Mouse (Mus musculus) adrenal gland, postnatal 36 days (tissue): ENCODE data around the gene Rcc1l. TPM values are rescaled to one million over a fixed set of nuclear protein-coding genes. Genes with fewer than 3 reads are reported as not detected.

Experiments used
- DNase-seq, 2 experiments: peaks; one replicate each; pipeline ENCODE4 v3.0.0; 2021; ENCODE audit warnings: mixed read lengths in 1 of 2
- total RNA-seq, 2 experiments: library from RNA; stranded (reverse); gene quantifications; 2 replicates each; pipeline ENCODE4 v1.2.3; 2021

Gene Rcc1l
- total RNA-seq, 2 experiments from 2014 or later, result 30.4 to 31.6 TPM

GRCm38 (mm10) chr5:134173206-134173605 lies 3.4 kb downstream of the Rcc1l start:
- DNase-seq, result peak; percentile 50 to 56

DNA sequence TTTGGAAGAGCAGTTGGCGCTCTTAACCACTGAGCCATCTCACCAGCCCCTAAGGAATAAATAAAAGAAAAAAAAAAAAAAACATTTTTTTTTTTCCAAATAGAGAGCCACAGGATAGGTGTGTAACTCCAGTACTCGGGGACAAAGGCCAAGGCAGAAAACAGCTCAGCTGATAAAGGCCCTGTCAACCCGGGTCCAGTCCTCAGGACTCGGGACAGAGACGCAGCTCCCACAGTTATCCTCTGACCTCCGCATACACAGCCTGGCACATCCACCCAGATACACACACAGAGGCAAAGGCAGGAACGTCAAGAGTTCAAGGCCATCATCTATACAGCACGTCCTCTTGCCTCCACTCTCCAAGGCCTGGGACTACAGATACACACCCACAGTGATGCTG lies 6.4 kb downstream of the Rcc1l start:
- no peak for DNase-seq

GRCm38 (mm10) chr5:134169231-134169630 lies 7.3 kb downstream of the Rcc1l start:
- DNase-seq, result no peak

- no peak for DNase-seq
Observed at GRCm38 (mm10) chr5:134168033-134168432, 8.5 kb downstream of the Rcc1l start.

GRCm38 (mm10) chr5:134166642-134167041 lies 9.9 kb downstream of the Rcc1l start:
- no peak for DNase-seq

DNA sequence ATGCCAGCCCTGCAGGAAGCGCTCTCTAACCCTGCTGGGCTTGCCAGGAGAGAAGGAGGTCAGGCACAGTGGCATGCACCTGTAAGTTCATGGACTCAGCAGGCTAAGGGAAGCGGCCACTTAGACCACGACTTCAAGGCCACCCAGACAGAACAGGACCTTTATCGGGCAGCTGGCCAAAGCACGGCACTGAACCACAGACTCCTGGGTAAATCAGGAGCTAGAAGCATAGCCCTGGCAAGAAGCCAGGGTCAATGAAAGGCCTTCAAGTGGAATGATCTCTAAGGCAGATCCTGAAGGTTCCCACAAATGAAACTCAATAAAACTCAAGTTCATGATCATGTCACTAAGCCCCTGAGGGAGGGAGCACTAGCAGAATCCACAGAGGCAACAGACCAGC lies 11.9 kb downstream of the Rcc1l start:
- DNase-seq, result peak; percentile 68 to 79

DNA sequence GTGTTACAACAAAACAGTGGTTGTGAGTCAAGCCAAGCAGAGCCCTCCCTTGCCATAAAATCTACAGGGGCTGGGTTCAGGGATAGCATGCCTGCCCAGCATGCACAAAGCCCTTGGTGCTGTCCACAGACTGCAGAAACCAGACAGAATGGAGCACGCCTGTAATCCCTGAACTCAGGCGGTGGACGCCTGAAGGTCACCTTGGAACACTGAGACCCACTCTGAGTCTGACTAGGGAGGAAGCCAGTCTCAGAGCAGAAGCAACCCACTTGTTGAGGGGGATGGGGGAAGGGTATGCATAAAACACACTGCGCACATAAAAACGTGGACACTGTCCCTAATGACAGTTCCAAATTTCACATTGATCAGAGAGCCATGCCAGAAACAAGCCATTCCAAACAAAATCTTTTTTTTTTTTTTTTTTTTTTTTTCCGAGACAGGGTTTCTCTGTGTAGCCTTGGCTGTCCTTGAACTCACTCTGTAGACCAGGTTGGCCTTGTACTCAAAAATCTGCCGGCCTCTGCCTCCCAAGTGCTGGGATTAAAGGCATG lies 20.6 kb downstream of the Rcc1l start:
- no peak for DNase-seq

- DNase-seq, result no peak
Observed at GRCm38 (mm10) chr5:134151895-134152294, 24.7 kb downstream of the Rcc1l start.

DNA sequence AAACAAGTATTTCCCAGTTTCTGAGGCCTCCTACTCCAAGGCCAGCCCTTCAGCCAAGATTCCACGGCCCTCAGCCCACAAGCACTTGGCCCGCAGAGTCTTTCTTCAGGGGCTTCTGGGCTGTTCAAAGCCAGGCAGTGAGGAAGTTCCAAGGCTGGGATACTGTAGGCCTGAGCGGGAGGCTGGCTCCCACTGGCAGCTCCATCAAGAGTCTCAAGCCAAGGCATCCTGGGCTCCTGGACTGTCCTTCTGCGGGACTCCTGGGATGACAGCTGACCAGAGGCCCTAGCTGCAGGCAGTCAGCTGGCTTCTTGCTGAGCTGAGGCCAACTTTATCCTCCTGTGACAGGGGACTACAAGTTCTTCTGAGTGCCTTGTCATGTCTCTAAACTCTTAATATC lies 28.4 kb downstream of the Rcc1l start:
- DNase-seq, result no peak

DNA sequence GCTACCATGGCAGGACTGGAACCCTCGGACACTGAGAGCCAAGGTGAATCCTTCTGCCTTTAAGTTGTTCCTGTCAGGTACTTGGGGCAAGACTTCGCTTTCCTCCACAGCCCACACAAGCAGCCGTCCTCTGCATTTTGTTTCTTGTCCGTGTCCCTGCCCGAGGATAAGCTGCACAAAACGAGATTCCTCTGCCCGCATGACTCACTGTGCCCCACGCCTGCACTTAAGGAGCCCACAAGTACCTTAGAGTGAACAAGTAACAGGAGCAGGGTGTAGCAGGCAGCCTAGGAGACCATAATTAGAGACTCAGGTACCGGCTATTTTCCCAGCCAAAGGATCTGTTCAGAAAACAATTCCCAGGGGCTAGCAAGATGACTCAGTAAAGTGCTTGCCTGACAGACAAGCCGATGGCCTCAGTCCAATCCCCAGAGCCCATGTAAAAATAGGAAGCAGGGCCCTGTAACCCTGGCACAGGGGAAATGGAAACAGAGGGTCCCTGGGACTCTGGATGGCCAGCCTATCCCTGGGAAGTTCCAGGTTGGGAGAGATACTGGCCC lies 29.3 kb downstream of the Rcc1l start:
- no peak for DNase-seq

DNA sequence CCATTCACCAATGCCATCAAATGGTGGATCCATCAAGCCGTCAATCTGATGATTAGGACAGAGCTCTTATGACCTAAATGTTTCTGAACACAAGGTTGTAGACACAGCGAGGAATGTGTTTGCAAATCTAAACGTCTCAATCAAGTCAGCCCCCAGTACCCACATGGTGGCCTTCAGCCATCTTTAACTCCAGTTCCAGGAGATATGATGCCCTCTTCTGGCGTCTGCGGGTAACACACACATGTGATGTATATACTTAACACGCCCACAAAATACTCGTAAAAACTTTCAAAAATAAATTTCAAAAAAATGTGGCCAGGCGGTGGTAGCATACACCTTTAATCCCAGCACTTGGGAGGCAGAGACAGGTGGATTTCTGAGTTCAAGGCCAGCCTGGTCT lies 31.6 kb downstream of the Rcc1l start:
- no peak for DNase-seq

GRCm38 (mm10) chr5:134142381-134142780 lies 34.2 kb downstream of the Rcc1l start:
- DNase-seq, result no peak

- DNase-seq, result no peak
Observed at GRCm38 (mm10) chr5:134141236-134141635, 35.3 kb downstream of the Rcc1l start.

DNA sequence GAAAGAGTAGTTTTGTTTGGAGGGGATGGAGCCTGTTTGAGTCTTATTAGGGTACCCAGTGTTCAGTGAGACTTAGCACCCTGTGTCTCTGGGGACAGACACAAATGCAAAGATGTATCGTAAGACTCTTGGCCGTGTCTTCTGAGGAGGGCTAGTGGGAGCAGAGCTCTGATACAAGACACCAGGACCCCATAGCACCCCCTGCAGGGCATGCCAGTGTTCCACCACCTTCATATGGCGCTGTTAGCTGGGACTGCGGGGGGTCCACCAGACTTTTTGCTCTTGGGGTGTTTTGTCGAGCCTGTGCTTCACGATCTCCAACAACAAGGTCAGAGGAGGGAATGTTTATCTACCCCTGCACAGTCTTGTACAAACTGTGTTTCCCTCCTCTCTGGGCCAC lies 37.1 kb downstream of the Rcc1l start:
- DNase-seq, result no peak

- no peak for DNase-seq
Observed at GRCm38 (mm10) chr5:134137933-134138332, 38.6 kb downstream of the Rcc1l start.

- DNase-seq, result no peak
Observed at GRCm38 (mm10) chr5:134136022-134136421, 40.6 kb downstream of the Rcc1l start.

DNA sequence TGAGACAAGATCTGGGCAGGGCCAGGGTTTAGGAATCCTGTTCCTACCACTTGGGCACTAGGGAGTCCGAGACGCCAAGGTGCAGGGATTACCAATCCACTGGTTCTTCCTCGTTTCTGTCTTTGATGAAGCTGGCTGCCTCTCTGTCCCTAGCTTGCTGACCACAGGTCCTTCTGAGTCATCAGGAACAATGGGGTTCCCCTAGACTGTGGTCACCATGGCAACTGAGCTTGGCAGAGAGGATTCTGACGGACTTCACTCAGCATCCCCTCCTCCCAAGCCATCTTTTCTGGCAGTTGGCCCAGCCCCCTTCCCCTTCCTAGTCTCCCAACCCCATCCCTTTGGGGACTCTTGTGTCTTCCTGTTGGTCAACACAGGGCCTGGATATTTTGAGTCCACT lies 45.0 kb downstream of the Rcc1l start:
- peak in 1 of 2 experiments; percentile 41 for DNase-seq

DNA sequence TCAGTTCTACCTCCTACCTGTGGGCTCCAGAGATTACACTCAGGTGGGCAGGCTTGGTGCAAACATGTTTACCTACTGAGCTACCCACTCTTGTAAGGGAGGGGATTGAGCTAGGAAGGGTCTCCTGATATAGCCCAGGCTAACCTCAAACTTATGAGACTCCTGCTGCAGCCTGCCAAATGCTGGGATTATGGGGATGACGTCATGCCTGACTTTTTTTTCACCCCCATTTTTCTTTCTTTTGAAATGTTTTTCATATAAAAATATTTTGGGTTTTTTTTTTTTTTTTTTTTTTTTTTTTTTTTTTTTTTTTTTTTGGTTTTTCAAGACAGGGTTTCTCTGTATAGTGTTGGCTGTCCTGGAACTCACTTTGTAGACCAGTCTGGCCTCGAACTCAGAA lies 50.3 kb downstream of the Rcc1l start:
- DNase-seq, result no peak

GRCm38 (mm10) chr5:134123846-134124245 lies 52.7 kb downstream of the Rcc1l start:
- no peak for DNase-seq

DNA sequence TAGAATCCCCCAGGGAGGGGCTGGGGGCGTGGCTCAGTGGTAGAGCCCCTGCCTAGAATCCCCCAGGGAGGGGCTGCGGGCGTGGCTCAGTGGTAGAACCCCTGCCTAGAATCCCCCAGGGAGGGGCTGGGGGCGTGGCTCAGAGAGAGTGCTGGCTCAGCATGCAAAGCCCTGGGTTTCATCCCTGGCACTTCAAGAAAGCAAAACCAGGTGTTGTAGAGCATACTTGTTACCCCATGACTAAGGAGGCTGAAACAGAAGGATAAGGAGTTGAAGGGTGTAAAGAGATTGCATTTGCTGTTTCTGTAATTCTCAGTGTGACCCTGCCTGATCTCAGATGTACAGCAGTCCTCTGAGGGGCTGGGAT lies 54.7 kb downstream of the Rcc1l start:
- DNase-seq, result no peak

DNA sequence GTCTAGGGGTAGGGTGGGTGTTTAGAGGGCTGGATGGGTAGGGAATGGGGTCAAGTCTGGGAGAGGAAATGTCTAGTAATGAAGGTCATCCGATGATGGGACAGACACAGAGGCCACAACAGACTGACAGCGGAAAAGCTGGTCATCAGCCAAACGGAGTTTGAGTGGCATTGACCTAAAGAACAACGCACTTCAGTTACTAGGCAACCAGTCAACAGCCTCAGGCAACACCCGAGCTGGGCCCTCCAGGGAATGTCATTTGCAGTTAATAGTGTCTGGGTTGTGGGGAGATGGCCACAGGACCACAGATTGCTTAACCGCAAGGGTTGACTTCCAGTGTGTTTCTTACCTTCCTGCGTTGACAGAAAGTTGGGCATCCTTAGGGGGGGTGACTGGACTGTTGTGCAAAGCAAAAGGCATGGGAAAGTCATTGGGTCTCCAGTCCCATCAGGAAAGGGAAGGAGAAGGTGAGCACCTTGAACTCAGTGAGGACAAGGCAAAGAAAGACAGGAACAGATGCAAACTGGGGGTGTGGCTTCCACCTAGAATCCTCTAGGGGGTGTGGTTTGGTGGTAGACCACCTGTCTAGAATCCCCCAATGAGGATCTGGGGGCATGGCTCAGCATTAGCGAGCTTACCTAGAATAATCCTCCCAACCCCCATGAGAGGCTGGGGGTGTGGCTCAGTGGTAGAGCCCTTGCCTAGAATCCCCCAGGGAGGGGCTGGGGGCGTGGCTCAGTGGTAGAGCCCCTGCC lies 55.3 kb downstream of the Rcc1l start:
- peak; percentile 51 to 63 for DNase-seq

- DNase-seq, result no peak
Observed at GRCm38 (mm10) chr5:134120135-134120534, 56.4 kb downstream of the Rcc1l start.

GRCm38 (mm10) chr5:134119481-134120120 lies 57.0 kb downstream of the Rcc1l start:
- peak; percentile 28 to 57 for DNase-seq
